Mouse (Mus musculus): ENCODE data around the gene Cfap97d1.

The Cfap97d1 gene

DNA sequence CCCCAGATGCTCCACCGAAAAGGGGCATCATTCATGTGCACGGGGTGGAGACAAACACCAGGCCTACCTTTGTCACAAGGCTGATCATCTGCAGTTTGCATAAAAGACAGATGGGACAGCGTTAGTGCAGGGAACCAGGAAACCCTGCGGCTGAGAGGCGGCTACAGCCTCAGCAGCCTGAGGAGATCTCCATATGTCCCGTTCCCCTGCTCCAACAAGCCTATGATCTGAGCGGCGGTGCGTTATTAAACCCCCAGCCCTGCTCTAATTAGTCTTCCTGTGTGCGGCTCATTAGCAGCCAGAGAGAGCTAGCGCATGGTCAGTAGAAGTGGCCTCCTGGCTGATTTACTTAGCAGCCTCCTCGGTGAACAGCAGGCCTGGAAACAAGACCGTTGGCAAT lies 26.1 kb downstream of the Cfap97d1 start:
- no peak for DNase-seq (ENCODE audit: low read depth, low spot score)

DNA sequence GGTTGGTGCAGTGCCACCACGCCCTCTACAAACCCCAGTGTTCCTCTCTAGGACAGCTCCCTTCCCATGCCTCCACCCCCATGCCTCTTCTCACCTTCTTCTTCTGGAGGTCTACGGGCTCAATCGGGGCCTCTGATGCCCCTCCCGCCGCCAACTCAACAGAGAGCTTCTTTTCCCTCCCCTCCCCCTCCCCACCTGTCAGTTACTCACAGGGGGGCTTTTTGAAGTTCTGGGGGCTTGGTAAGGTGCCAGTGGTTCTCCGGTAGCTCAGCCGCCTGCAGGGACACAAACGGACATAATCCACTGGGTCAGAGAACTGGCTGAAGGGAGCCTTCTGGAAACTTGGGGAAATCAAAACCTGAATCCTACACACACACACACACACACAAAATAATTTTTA lies 27.4 kb downstream of the Cfap97d1 start:
- no peak for DNase-seq (ENCODE audit: low read depth, low spot score)

DNA sequence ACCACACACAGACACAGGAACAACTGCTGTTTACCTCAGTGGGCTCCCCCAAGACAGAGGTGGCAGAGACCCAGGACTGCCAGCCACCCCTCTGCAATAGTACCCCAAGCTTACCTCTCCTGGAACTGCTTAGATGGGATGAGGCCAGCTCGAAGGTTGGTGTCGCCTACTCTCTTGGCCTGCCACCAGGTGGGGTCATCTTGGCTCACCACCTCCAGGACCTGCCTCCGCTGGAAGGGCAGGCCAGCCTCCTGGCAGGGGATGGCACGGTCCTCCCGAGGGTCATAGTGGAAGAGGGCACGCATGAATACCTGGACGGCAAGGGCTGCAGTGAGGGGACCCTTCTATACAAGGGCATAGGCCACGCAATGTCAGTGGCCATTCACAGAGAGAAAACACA lies 29.1 kb downstream of the Cfap97d1 start:
- DNase-seq (ENCODE audit: low read depth, low spot score): no peak

DNA sequence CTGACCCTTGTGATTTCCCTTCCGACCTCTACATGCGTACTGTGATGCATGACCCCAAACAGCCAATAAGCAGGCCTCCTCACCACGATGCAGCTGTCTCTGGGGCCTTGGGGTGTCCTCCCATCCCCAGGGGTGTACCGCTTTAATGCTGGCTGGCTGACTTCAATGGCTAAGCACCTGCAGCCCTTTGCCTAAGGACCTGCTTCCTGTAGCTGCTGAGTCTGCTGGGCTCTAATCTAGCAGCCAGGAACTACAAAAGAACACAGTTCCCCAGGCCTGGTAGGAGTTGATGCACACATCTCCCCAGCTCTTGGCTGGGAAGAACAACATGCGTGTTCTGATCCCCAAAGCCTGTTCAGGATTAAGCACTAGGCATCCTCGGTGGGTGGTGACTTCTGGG lies 31.4 kb downstream of the Cfap97d1 start:
- no peak for DNase-seq (ENCODE audit: low read depth, low spot score)

DNA sequence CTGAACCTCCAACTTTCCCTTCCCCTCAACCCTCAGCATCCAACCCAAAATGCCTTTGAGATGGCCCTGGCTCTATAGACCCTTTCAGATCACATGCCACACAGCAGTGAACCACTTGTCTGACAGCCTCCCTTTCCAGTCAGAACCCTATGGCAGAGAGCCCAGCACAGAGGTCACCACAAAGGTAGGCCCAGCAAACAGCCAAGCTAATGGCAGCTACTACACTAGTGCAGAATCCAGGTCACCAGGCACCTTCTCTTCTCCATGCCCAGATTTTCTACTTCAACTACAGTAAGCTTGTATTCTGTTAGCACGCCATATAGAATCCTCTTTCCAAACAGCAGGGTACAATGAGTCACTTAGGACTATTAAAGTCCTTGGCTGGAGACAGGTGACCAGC lies 32.1 kb downstream of the Cfap97d1 start:
- no peak for DNase-seq (ENCODE audit: low read depth, low spot score)

DNA sequence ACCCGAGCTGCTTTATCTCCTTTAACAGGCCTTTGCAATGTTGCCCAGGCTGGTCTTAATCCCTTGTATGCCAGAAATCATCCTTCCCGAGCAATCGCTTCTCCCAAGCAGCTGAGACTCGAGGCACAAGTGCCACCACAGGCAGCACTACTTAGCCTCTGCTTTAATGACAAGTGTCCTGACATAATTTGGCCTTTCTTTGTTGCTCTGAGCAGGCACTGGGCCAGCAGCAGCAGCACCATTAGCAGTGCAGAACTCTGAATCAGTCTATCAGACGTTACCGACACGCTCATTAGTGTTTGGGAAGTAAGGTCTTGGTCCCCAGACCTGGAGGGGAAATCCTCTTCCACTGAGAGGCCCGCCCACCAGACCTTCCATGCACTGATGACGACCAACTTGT lies 35.7 kb downstream of the Cfap97d1 start:
- DNase-seq (ENCODE audit: low read depth, low spot score): no peak

DNA sequence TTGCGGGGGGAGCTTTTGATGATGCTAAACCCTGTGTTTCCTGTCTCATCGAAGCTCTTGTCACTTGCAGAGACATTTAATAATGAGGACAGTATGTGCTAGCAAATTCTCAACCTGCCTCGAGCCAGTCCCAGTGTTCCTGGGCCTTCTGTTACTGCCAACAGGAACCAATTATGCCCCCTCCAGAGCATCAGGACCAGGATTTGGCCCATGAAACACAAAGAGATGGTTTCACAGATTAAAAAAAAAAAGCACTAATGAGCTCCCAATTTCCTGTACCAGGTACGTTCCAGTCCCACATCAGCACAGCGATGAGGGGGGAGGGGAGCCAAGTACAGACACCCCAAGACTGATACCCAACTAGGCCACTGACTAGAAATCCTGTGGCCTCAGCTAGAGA lies 37.1 kb downstream of the Cfap97d1 start:
- DNase-seq (ENCODE audit: low read depth, low spot score): no peak

DNA sequence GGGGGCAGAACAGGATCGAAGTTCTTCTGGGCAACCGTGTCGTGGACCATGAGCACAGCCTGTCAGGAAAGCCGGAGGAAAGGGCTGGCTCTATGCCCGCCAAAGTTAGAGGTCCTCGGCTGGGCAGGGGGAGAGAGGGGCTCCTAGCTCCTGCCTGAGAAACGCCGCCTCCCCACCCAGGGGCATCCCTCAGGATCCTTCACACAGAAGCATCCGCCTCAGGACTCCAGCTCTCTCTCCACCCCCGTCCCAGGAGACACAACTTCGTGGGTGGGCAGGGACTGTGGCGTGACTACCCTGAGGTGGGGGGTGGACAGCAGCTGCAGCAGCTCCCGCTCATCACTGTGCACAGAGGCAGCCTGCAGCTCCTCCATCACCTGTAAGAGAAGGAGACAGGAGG lies 39.3 kb downstream of the Cfap97d1 start:
- DNase-seq (ENCODE audit: low read depth, low spot score): no peak

DNA sequence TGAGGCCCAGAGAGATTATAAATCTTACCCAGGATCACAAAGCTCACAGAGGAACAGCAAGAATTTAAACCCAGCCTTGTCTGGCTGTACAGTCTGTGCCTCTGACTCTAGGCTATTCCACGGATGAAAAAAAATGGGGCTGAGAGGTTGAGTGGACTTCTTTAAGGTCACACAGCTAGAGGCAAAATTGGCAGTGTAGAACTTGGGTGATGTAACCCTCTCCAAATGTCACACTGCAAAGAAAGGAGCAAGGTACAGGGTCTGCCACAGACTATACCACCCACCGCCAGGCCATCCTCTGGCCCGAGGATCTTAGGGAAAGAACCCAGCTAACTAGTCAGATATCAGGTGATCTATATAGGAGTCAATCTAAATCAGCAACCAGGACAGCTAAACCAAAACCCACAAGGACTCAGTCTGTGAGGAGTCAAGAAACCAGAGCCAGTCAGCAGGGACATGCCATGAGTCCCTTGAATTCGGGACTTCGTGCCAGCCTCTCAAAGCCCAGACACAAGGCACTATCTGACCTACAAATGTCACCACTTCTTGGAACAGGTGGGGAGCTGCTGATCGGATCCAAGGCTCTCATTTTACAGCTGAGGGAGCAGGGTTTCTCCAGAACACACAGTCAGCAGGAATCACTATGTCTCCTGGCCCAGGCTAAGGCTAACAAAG lies 40.1 kb downstream of the Cfap97d1 start:
- no peak for DNase-seq (ENCODE audit: low read depth, low spot score)

DNA sequence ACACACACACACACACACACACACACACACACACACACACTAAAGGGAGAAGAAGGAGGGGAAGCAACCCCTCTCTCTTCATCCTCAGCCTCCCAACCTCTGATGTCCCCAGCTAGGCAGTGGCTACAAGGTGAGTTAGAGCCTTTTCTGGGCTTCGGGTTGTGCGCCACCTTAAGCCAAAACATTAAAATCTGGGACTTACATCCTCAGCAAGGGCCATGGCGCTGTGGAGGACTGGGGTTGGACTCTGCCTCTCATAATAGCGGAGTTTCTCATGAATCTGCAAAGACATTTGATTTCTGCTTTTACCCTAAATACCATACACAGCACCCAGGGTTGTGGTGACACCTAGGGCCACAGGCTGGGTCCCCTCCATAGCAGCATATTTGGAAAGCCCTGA lies 40.8 kb downstream of the Cfap97d1 start:
- DNase-seq (ENCODE audit: low read depth, low spot score): no peak

DNA sequence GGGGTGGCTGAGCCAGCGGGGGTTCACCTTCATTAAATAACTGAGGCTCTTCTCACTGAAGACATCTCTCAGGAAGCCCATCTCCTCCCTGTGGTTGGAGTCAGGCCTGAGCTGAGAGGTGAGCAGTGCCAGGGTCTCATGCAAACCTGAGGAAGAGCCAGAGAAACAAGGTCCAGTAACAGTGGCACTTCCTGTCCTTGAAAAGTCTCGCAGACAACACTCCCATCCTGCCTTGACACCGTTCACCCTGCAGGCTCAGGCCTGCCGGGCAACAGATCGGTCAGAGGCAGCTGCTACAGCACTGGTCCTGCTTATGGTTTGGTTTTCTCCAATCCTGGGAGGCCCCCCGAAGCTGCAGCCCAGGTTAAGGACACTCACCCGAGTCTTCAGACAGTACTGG lies 41.3 kb downstream of the Cfap97d1 start:
- no peak for DNase-seq (ENCODE audit: low read depth, low spot score)

DNA sequence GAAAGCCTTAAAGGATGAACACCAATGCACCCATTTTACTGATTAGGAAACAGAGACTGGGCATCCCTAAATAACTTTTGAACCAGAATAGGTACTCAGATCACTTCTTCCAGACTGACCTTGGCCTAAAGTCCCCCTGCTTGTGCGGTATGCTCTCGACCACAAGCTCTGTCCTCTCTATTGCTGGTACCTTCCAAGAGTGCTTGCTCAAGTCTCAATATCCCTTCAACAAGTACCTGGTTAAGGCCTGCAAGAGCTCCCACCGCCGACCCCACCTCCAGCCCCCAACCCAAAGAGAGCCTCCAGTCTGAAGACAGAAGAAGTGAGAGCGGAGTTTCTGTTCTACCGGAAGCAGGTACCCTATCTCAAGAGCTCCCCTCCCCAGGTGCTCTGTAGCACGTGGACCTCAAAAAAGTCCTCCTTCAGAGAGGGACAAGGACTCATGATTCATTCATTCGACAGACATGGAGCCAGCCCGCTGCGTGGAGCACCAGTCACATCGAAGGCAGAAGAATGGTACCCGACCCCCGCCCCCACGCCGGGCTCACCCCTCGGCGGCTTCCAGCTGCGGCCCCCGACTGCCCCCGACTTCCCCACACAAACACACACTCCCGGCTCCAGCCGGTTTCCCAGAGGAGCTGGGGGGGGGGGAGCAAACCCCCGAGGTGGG lies 42.0 kb downstream of the Cfap97d1 start:
- DNase-seq (ENCODE audit: low read depth, low spot score): no peak

DNA sequence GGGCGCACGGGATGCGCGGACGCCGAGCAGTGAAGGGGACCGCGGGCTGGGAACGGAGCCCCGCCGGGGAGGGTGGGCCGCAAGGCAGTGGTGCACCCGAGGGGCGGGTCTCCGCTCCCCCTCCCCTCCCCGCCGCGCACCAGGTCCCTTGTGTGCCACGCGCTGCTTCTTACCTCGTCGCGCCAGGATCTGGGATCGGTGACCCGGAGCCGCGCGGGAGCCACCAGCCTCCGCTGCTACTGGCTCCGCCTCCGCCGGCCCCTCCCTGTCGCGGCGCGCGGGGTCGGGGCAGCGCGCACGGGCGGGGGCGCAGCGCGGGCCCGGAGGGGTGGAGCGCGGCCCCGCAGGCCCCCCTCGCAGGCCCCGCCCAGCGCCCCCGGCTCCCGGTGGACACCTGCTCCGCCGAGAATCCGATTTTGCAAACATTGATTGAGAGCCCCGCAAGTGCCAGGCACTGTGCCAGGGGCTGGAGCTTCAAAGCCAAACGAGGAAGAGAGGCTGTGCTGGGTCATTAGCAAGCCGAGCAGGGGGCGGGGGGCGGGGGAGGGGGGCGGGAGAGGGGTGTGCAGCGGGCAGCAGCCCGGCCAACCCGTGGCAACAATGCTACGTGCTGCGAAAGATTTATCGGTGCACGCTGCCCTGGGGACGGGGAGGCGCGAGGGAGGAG lies 42.7 kb downstream of the Cfap97d1 start:
- peak; percentile 60 for DNase-seq (ENCODE audit: low read depth, low spot score)

DNA sequence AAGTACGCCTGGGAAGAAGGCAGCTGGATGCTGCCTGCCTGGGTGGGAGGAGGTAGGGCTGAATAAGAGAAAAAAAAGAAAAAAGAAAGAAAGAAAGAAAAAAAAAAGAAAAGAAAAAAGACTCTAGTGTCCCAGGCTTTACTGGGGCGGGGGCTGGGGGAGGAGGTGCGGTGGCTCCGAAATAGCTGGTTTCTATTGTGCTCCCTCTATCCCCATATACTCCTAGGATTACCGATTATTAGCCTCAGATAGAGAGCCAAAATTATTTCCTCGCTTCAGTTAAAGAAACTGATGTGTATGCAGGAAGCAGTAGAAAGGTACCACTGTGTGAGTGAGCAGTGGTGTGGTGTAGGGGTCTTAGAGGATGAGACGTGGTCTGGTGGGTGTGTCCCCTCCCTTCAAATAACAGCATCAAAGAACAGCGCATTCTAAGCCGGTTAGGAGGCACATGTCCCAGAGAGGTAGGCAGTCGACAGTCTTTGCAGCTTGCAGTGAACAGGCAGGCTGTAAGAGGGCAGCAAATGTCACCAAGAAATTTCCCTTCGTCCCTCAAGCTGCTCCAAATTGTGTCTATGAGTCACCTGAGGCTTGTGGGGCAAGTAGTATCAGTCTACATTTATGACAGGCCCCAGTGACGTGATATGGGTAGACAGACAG lies 43.4 kb downstream of the Cfap97d1 start:
- DNase-seq (ENCODE audit: low read depth, low spot score): no peak

DNA sequence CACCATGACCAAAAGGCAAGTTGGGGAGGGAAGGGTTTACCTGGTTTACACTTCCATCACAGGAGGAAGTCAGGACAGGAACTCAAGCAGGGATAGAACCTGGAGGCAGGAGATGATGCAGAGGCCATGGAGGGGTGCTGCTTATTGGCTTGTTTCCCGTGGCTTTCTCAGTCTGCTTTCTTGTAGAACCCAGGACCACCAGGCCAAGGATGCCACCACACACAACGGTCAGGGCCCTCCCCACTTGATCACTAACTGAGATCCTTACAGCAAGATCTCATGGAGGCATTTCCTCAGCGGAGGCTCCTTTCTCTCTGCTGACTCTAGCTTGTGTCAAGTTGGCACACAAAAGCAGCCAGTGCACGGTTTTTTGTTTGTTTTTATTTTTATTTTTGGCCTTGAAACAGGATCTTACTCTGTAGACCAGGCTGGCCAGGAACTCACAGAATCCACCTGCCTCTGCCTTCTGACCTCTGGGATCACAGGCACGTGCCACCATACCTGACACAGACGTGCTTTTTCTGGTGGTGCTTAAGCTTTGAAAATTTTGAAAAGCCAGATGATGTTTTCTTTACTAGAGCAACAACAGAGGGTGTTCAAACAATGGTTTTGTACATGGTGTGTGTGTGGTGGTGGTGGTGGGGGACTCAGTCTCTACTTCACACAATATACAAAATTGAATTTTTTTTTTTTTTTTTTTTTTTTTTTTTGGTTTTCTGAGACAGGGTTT lies 44.2 kb downstream of the Cfap97d1 start, which contains the start of gene Mpp3:
Gene Mpp3 (minus strand): TSS at position 375 of the 730 bp plus-strand sequence.
- DNase-seq (ENCODE audit: low read depth, low spot score): no peak

DNA sequence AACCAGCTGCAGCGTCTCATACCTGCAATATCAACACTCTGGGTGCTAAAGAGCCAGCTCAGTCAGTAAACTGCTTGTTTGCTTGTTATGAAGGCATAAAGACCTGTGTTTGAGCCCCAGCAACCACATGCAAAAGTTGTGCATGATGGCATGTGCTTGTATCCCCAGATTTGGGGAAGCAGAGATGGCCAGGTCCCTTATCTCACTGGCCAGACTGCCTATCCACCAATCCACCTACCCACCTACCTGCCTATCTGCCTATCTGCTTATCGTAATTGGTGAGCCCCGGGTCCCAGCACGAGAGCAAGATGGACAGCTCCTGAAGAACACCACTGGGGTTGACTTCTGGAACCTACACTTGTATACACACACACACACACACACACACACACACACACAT lies 45.2 kb downstream of the Cfap97d1 start:
- no peak for DNase-seq (ENCODE audit: low read depth, low spot score)

DNA sequence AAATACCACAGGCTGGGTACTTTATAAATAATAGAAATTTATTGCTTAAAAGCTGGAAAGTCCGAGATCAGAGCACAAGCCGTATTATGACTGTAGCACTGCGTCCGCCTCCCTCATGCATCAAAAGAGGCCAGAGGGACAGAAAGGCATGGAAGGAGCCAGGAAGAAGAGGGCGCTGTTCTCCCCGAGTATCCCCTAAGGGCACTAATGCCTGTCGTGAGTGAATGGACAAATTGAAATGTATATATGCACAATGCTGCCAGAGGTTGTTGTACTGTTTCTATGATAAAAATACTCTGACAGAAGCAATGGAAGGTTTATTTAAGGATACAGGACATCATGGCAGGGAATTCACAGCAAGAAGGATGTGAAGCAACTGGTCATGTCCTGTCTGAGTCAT lies 45.9 kb downstream of the Cfap97d1 start:
- DNase-seq (ENCODE audit: low read depth, low spot score): no peak

DNA sequence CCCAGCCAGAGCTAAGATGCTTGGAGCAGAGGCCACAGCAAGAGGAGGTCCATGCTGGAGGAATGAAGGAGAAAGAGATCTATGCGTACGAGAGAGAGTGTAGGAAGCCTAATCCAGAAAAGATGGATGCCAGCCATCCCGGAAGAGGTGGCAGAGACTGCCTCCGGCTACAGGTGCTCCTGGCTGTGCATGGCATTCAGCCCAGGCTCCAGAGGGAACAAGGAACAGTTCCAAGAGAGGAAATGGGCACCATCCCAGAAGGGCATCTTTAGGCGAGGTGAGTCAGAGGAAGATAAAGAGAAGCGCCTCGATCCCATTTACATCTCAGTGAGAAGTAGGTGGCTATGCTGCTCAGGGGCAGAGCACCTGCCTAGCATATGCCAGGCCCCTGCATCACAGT lies 47.1 kb downstream of the Cfap97d1 start:
- DNase-seq (ENCODE audit: low read depth, low spot score): no peak

DNA sequence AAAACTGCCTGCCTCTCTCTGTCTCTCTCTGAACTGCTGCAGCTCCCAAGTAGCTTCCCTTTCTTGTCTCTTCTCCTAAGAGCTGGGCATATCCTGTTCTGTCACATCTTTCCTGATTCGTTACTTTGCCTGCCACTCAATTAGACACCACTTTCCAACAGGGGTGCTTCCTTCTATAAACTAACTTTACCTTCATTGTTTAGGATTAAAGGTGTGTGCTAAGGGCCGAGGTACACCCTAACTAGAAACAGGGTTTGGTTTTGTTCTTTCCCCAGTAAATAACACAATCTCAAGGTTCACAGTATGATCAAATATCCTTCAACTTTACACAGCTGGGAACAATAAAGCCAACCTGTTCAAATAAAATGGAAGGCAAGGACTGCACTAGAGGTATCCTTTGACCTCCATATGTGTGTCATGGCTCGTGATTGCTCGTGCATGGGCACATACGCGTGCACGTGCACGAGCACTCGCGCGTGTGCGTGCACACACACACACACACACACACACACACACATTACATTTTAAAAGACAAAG lies 49.0 kb downstream of the Cfap97d1 start:
- DNase-seq (ENCODE audit: low read depth, low spot score): no peak

DNA sequence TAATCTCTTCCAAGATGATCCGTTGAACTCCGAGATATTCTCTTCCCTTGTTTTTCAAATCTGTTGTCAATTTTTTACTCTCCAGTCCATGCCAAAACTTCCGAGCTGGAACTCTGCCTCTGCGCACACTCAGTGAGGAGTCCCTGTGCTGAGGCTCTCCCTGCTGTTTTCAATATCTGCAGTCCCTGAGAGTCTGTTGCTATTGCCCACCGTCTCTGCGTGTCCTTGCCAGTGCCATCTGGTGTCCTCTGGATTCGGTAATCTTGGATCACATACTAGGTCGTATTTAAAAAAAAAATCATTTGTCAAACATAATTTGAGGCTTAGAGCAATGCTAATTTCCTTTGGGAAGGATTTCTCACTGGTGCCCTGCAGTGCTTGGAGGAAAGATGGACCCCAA lies 50.8 kb downstream of the Cfap97d1 start:
- no peak for DNase-seq (ENCODE audit: low read depth, low spot score)

DNA sequence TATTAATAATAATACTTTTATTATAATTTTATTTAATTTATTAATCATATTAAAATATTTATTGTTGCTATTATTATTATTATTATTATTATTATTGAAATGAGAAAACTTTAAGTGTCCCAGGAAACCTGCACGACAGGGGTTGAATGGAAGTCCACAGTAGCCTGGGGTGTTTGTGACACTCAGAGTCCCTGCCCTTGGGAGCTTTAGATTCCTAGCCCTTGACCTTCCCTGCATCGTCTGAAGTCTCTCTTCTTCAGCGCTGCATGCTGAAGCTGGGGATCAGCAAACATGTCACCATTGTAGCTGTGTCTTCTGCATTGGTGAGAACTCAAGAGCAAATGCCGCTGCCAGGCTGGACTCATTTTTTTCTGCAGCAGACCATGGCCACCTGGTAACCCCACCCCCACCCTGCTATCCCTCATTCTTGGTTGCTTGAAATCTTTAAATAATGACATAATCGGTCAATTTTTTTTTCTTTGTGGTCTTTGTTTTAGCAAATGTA lies 51.4 kb downstream of the Cfap97d1 start:
- DNase-seq (ENCODE audit: low read depth, low spot score): no peak

All from brain, embryonic 18.5 days (tissue).